Comparison of ENCODE assay signal across 24 mouse cellular contexts in the genomic region with DNA sequence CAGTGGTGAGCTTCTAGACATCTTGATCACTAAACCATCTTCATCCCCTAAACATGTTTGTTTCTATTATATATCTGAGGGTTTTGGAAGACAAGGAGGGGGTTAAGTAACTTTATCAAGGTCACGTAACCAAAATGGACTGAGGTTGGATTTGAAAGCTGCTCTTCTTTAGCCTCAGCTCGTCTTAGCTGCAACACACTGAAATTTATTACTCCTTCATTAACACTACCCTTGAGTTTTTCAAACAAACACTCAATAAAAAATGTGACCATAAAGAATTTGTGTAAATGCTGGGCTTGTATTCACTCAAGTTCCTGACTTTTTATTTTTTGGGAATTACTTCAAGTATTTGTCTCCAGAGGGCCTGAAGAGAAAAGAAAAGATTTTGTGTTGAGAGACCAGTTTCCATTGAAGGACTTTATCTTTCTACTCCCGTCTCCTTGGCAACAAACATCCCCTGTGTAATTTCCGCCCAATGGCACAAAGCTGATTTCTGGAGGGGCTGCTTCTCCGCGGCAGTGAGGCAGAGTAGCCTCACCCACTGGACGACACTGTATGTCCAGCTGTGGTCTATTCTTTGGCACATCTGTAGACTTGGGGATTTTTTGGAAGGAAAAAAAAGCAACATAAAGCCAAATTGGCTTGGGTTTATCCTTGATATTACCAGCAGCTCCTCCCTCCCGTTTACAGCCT.
DNase-seq lines count a peak whose midpoint lies in the region; ATAC-seq and TF ChIP-seq lines count a peak whose summit lies in the region.
"Had no signal": no experiment of that assay in that cellular context is flagged by ENCODE, and none has a peak within 500 bp of the region (broad histone marks: within the 10 kb centered on the region; RNA-seq: fewer than 3 reads in every experiment).

No protein-coding gene starts in this region.

- no peaks in the 10 kb centered on the region for H3K36me3 ChIP-seq in heart, postnatal 0 days (replicated peaks; ENCODE audit: control insufficient read depth, insufficient read depth, low read length)
- H3K36me3 ChIP-seq in heart, embryonic 12.5 days, result no peaks in the 10 kb centered on the region
- H3K36me3 ChIP-seq in lung, embryonic 14.5 days (ENCODE audit: insufficient read depth), result no peaks in the 10 kb centered on the region
- no peaks in the 10 kb centered on the region for H3K36me3 ChIP-seq in lung, embryonic 16.5 days (ENCODE audit: control insufficient read depth, insufficient read depth, low read length)
- H3K36me3 ChIP-seq: embryonic facial prominence, embryonic 15.5 days; kidney, embryonic 15.5 days; limb, embryonic 13.5 days; liver, embryonic 12.5 days; neural tube, embryonic 12.5 days had no signal

- H3K4me2 ChIP-seq in heart, postnatal 0 days (ENCODE audit: low read depth, low read length), result no peak overlapping the region
- no peak overlapping the region for H3K4me2 ChIP-seq in heart, embryonic 12.5 days
- H3K4me2 ChIP-seq in lung, embryonic 14.5 days, result no peak overlapping the region
- H3K4me2 ChIP-seq in lung, embryonic 16.5 days (ENCODE audit: low read depth, low read length), result no peak overlapping the region
- H3K4me2 ChIP-seq: embryonic facial prominence, embryonic 15.5 days; heart, embryonic 11.5 days; kidney, embryonic 15.5 days; limb, embryonic 13.5 days; liver, embryonic 12.5 days; neural tube, embryonic 12.5 days had no signal

- ATAC-seq in heart, postnatal 0 days (ENCODE audit: insufficient read depth, low read depth), result no peak
- no peak for ATAC-seq in heart, embryonic 12.5 days (ENCODE audit: insufficient number of reproducible peaks, low FRiP score)
- ATAC-seq in lung, embryonic 14.5 days (ENCODE audit: insufficient read depth), result peak; percentile 96
- peak; percentile 93 for ATAC-seq in lung, embryonic 16.5 days (ENCODE audit: low read depth)
- ATAC-seq: liver, embryonic 12.5 days had no signal

- TF ChIP-seq EP300 in heart, postnatal 0 days (IDR thresholded peaks at IDR 0.05; ENCODE audit: low read depth), result no peak

- TF ChIP-seq CTCF in heart, postnatal 0 days (IDR thresholded peaks at IDR 0.05; ENCODE audit: low read depth), result no peak
- TF ChIP-seq CTCF in lung, embryonic 14.5 days (IDR thresholded peaks at IDR 0.05; ENCODE audit: low read depth), result no peak
- TF ChIP-seq CTCF in lung, adult 2 months (IDR thresholded peaks at IDR 0.05; ENCODE audit: insufficient read depth, low read length), result no peak

- H3K27me3 ChIP-seq in heart, postnatal 0 days (ENCODE audit: control insufficient read depth, insufficient read depth, low read length), result no peaks in the 10 kb centered on the region
- H3K27me3 ChIP-seq in heart, embryonic 12.5 days (replicated peaks), result no peaks in the 10 kb centered on the region
- no peaks in the 10 kb centered on the region for H3K27me3 ChIP-seq in lung, embryonic 14.5 days (ENCODE audit: insufficient read depth, low read length)
- no peaks in the 10 kb centered on the region for H3K27me3 ChIP-seq in lung, embryonic 16.5 days (ENCODE audit: control insufficient read depth, insufficient read depth, low read depth, low read length)
- H3K27me3 ChIP-seq: embryonic facial prominence, embryonic 15.5 days; kidney, embryonic 15.5 days; limb, embryonic 13.5 days; liver, embryonic 12.5 days; neural tube, embryonic 12.5 days had no signal

- H3K4me3 ChIP-seq in heart, postnatal 0 days (ENCODE audit: low read depth, low read length), result no peak overlapping the region
- no peak overlapping the region for H3K4me3 ChIP-seq in heart, embryonic 12.5 days
- no peak overlapping the region for H3K4me3 ChIP-seq in lung, embryonic 14.5 days (ENCODE audit: low read depth, low read length)
- no peak overlapping the region for H3K4me3 ChIP-seq in lung, adult 2 months (replicated peaks; ENCODE audit: extremely low read depth, low read depth, low read length)
- H3K4me3 ChIP-seq in lung, embryonic 16.5 days (ENCODE audit: low read length), result no peak overlapping the region
- H3K4me3 ChIP-seq: embryonic facial prominence, embryonic 15.5 days; kidney, embryonic 15.5 days; limb, embryonic 13.5 days; liver, embryonic 12.5 days; neural tube, embryonic 12.5 days had no signal

- 52% methylated on average over 8 of the region's 8 CpGs for WGBS in heart, postnatal 0 days
- 52% methylated on average over 8 of the region's 8 CpGs for WGBS in heart, embryonic 12.5 days
- WGBS in lung, embryonic 14.5 days, result 29% methylated on average over 8 of the region's 8 CpGs
- WGBS in lung, adult 2 months, result 34% methylated on average over 8 of the region's 8 CpGs
- 17% methylated on average over 8 of the region's 8 CpGs for WGBS in lung, embryonic 16.5 days

- no peaks in the 10 kb centered on the region for H3K4me1 ChIP-seq in heart, postnatal 0 days (ENCODE audit: control insufficient read depth, insufficient read depth)
- H3K4me1 ChIP-seq in heart, embryonic 12.5 days (replicated peaks), result peaks cover 15% of the 10 kb centered on the region
- 0 out of 2 replicates have a peak, but pooled peaks cover 6% of the 10 kb centered on the region for H3K4me1 ChIP-seq in lung, embryonic 14.5 days (ENCODE audit: insufficient read depth)
- H3K4me1 ChIP-seq in lung, adult 2 months (ENCODE audit: control insufficient read depth, insufficient read depth, low read length), result no peaks in the 10 kb centered on the region
- H3K4me1 ChIP-seq in lung, embryonic 16.5 days (replicated peaks; ENCODE audit: control insufficient read depth, insufficient read depth, low read length), result peaks cover 9% of the 10 kb centered on the region; the same call in 1 of the 2 replicates
- H3K4me1 ChIP-seq: liver, embryonic 12.5 days had no signal

- H3K9me3 ChIP-seq in heart, postnatal 0 days (replicated peaks; ENCODE audit: control insufficient read depth, low read length), result no peaks in the 10 kb centered on the region
- H3K9me3 ChIP-seq in heart, embryonic 12.5 days (replicated peaks), result no peaks in the 10 kb centered on the region
- H3K9me3 ChIP-seq in lung, embryonic 14.5 days (ENCODE audit: low read depth, low read length), result no peaks in the 10 kb centered on the region
- H3K9me3 ChIP-seq in lung, embryonic 16.5 days (ENCODE audit: control insufficient read depth, low read length), result no peaks in the 10 kb centered on the region
- H3K9me3 ChIP-seq: embryonic facial prominence, embryonic 15.5 days; kidney, embryonic 15.5 days; limb, embryonic 13.5 days; liver, embryonic 12.5 days; neural tube, embryonic 12.5 days had no signal

- no peak for TF ChIP-seq POLR2A in lung, adult 2 months (IDR thresholded peaks at IDR 0.05; ENCODE audit: borderline replicate concordance, extremely low read depth, low read depth, low read length)

- peak; percentile 39 for DNase-seq in heart, postnatal 0 days (ENCODE audit: low spot score)
- peak; percentile 94 for DNase-seq in lung, embryonic 14.5 days
- DNase-seq in lung, adult 2 months, result no peak
- peak; percentile 14 for DNase-seq in lung, postnatal 25 days (ENCODE audit: low spot score)
- no peak for DNase-seq in spleen, adult 18-20 months
- DNase-seq in frontal cortex, postnatal 25 days (ENCODE audit: low spot score in 2 of 2), result no peak
- DNase-seq: adrenal gland, adult 8-10 months; cerebellum, adult 8-10 months; cerebellum, postnatal 36 days; gastrocnemius, postnatal 36 days; kidney, adult 11 months; kidney, postnatal 4 days; layer of hippocampus, adult 9-11 months; retina, postnatal 1 day; right cerebral cortex, postnatal 25 days; thymus, postnatal 14 days had no signal

- H3K9ac ChIP-seq in heart, postnatal 0 days (replicated peaks; ENCODE audit: low read depth, low read length), result no peak overlapping the region
- no peak overlapping the region for H3K9ac ChIP-seq in heart, embryonic 12.5 days
- no peak overlapping the region for H3K9ac ChIP-seq in lung, embryonic 14.5 days
- no peak overlapping the region for H3K9ac ChIP-seq in lung, embryonic 16.5 days (ENCODE audit: low read length)
- H3K9ac ChIP-seq: embryonic facial prominence, embryonic 15.5 days; kidney, embryonic 15.5 days; limb, embryonic 13.5 days; liver, embryonic 12.5 days; neural tube, embryonic 12.5 days had no signal

- H3K27ac ChIP-seq in heart, postnatal 0 days (ENCODE audit: low read depth), result no peak overlapping the region
- no peak overlapping the region for H3K27ac ChIP-seq in heart, embryonic 12.5 days (ENCODE audit: poor library complexity, severe bottlenecking)
- peak overlapping the region; percentile 76 for H3K27ac ChIP-seq in lung, embryonic 14.5 days (ENCODE audit: low read depth)
- H3K27ac ChIP-seq in lung, embryonic 16.5 days (ENCODE audit: low read length), result peak overlapping the region; percentile 55
- H3K27ac ChIP-seq: embryonic facial prominence, embryonic 15.5 days; kidney, embryonic 15.5 days; limb, embryonic 13.5 days; liver, embryonic 12.5 days; neural tube, embryonic 12.5 days had no signal

Comparison
In these comparisons a context has a peak if more than half of its experiments do, and no peak if none do; other contexts are left out.
1. DNase-seq: peak in heart, postnatal 0 days (single experiment), lung, embryonic 14.5 days (single experiment) and lung, postnatal 25 days (single experiment); none in lung, adult 2 months (single experiment), spleen, adult 18-20 months (0 of 2) and frontal cortex, postnatal 25 days (0 of 2).
2. ATAC-seq: peak in lung, embryonic 14.5 days (single experiment) and lung, embryonic 16.5 days (single experiment); none in heart, postnatal 0 days (single experiment) and heart, embryonic 12.5 days (single experiment).
3. H3K27ac ChIP-seq: peak in lung, embryonic 14.5 days (single experiment) and lung, embryonic 16.5 days (single experiment); none in heart, postnatal 0 days (single experiment) and heart, embryonic 12.5 days (single experiment).